Mouse (Mus musculus) limb, embryonic 11.5 days (tissue): Measurements from ENCODE around the gene Nfix. TPM values are rescaled to one million over a fixed set of nuclear protein-coding genes. Genes with fewer than 3 reads are reported as not detected.
A peak's percentile ranks its signal among the peaks of the same experiment; 100 is the strongest.

Source experiments
- ATAC-seq: fragments of 200-750 bp; cut with Nextera tagmentation; 2 replicates; pipeline ENCODE4 v1.8.0; 2017; ENCODE audit warnings: low read depth; ENCODE audit not compliant: insufficient number of reproducible peaks, low FRiP score, low TSS enrichment
- DNase-seq: peaks from one replicate; pipeline ENCODE4 v3.0.0-alpha.2; 2015; ENCODE audit warnings: low spot score
- H3K27ac ChIP-seq: fragments of 300-500 bp; sonication (generic); replicated peaks from 2 replicates; pipeline ENCODE4 v1.5.1; 2014; ENCODE audit warnings: low read depth, mild to moderate bottlenecking, low read length
- H3K27me3 ChIP-seq: fragments of 300-500 bp; sonication (generic); 2 replicates; pipeline ENCODE4 v1.6.1; 2014; ENCODE audit warnings: mild to moderate bottlenecking, low read length, mixed read lengths; ENCODE audit not compliant: control insufficient read depth, insufficient read depth
- H3K36me3 ChIP-seq: fragments of 300-500 bp; sonication (generic); 2 replicates; pipeline ENCODE4 v1.6.1; 2014; ENCODE audit warnings: mild to moderate bottlenecking, low read length, moderate library complexity, mixed read lengths; ENCODE audit not compliant: control insufficient read depth, insufficient read depth
- H3K4me1 ChIP-seq: fragments of 300-500 bp; sonication (generic); 2 replicates; pipeline ENCODE4 v1.6.1; 2014; ENCODE audit warnings: low read length, mixed read lengths; ENCODE audit not compliant: control insufficient read depth, insufficient read depth
- H3K4me2 ChIP-seq: fragments of 300-500 bp; sonication (generic); 2 replicates; pipeline ENCODE4 v1.6.1; 2014; ENCODE audit warnings: low read depth, mild to moderate bottlenecking, moderate library complexity; ENCODE audit not compliant: severe bottlenecking
- H3K4me3 ChIP-seq: fragments of 300-500 bp; sonication (generic); 2 replicates; pipeline ENCODE4 v1.5.1; 2014; ENCODE audit warnings: low read depth, low read length
- H3K9ac ChIP-seq: fragments of 300-500 bp; sonication (generic); 2 replicates; pipeline ENCODE4 v1.6.1; 2014; ENCODE audit warnings: mild to moderate bottlenecking, low read length
- H3K9me3 ChIP-seq: fragments of 300-500 bp; sonication (generic); 2 replicates; pipeline ENCODE4 v1.6.1; 2016; ENCODE audit warnings: low read length; ENCODE audit not compliant: control insufficient read depth
- WGBS: fragments of 180-500 bp; shearing (Covaris S2); extraction: QIAGEN DNeasy Blood & Tissue Kit; methylation state at CpG from one replicate; pipeline ENCODE4 v1.1.7; 2014; 5-methylcytosine and 5-hydroxymethylcytosine counted together
- polyA plus RNA-seq: library from polyadenylated mRNA; unstranded; fragments of >200 nt; fragmentation: Nextera tagmentation; extraction: Ambion mirVana; gene quantifications from 2 replicates; pipeline ENCODE4 v1.2.1, GENCODE M21; 2014

Gene Nfix
- polyA plus RNA-seq, 1 experiment from 2014 or later: 4.6 TPM

DNA sequence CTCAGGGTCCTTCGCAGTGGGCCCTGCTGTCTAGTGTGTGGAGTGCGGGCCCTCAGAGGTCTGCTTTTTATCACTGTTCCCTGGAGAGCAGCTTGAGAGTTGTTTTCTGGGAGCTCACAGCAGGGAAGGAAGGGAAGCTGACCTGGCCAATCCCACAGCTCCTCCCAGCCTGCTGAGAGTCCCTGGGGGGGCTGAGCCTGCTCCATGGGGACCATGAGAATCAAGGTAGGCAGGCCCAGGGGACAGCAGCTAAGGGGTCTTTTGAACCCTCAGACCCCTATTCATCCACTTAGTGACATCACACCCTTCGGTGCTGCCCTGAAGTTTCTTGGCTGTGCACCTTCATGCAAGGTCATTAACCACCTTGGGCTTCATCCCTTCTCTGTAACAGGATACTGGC is 22.6 kb upstream of the Nfix start, which contains the start of gene Dand5:
Gene Dand5 (minus strand): TSS at position 101 of the 400 bp plus-strand sequence.
- Histone ChIP-seq H3K4me1 (no peaks in the 10 kb centered on the region; the same call in 1 of the 2 replicates), H3K9ac (no peak within 1 kb of the TSS), H3K36me3 (no peaks in the 10 kb centered on the region), H3K4me3 (no peak within 1 kb of the TSS), H3K27ac (no peak within 1 kb of the TSS), H3K27me3 (no peaks in the 10 kb centered on the region), H3K4me2 (peak within 1 kb of the TSS; percentile 34; the same call in 1 of the 2 replicates), H3K9me3 (no peaks in the 10 kb centered on the region)
- DNase-seq (no peak), ATAC-seq (no peak)
- 31% methylated on average over 3 of the region's 3 CpGs for WGBS

- Histone ChIP-seq H3K4me3 (no peak overlapping the region), H3K9ac (no peak overlapping the region), H3K9me3 (no peaks in the 10 kb centered on the region), H3K4me1 (no peaks in the 10 kb centered on the region; the same call in 1 of the 2 replicates), H3K27me3 (peaks cover 10% of the 10 kb centered on the region), H3K27ac (no peak overlapping the region), H3K4me2 (no peak overlapping the region), H3K36me3 (no peaks in the 10 kb centered on the region)
- DNase-seq: no peak
- no peak for ATAC-seq
- 78% methylated on average over 17 of the region's 17 CpGs for WGBS
Observed at GRCm38 (mm10) chr8:84816117-84816516, 16.0 kb upstream of the Nfix start.

DNA sequence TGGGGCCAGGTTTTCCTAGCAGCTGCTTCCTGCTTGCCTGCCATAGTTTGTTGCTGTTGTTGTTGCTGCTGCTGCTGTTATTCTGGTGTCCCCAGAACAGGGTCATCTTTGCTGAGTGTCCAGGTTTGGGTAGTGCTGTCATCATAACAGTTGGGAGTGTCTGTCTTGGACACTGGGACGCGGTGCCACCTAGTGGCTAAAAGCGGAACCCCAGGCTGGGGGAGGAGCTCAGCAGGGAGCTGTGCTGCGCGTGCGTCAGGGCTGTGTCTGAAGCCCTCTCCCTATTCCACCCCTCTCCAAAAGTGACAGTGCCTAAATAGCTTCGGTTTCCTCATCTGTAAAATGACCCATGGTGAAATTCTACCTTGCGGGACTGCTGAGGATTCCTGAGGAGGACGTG is 15.4 kb upstream of the Nfix start:
- Histone ChIP-seq H3K4me2 (no peak overlapping the region), H3K9ac (no peak overlapping the region), H3K27ac (no peak overlapping the region), H3K4me1 (peaks cover 2% of the 10 kb centered on the region; the same call in 1 of the 2 replicates), H3K36me3 (no peaks in the 10 kb centered on the region), H3K9me3 (no peaks in the 10 kb centered on the region), H3K27me3 (peaks cover 10% of the 10 kb centered on the region), H3K4me3 (no peak overlapping the region)
- DNase-seq (peak; percentile 96), ATAC-seq (peak; percentile 75)
- 11% methylated on average over 9 of the region's 9 CpGs for WGBS

- H3K4me3 ChIP-seq: no peak overlapping the region
- peaks cover 11% of the 10 kb centered on the region for H3K27me3 ChIP-seq
- 44% methylated on average over 19 of the region's 19 CpGs for WGBS
- H3K4me1 ChIP-seq: peaks cover 3% of the 10 kb centered on the region; the same call in 1 of the 2 replicates
- H3K27ac ChIP-seq: no peak overlapping the region
- DNase-seq (no peak), ATAC-seq (no peak)
- no peak overlapping the region for H3K4me2 ChIP-seq
- no peaks in the 10 kb centered on the region for H3K36me3 ChIP-seq
- no peak overlapping the region for H3K9ac ChIP-seq
- no peaks in the 10 kb centered on the region for H3K9me3 ChIP-seq
Observed at GRCm38 (mm10) chr8:84814555-84815441, 14.7 kb upstream of the Nfix start.

DNA sequence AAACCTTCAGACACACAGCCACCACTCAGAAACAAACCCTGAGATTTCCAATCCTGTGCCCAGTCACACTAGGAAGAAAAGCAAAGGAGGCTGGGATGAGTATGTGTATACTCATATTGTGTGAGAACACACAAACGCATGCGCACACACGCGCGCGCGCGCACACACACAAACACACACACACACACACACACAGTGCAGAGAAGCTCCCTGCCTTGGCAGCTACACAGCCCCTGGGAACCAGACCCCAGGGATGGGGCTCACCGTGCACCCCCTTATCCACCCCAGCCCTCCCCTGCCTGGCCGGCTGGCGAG is 14.1 kb upstream of the Nfix start:
- no peak for DNase-seq
- H3K27me3 ChIP-seq: peaks cover 17% of the 10 kb centered on the region

DNA sequence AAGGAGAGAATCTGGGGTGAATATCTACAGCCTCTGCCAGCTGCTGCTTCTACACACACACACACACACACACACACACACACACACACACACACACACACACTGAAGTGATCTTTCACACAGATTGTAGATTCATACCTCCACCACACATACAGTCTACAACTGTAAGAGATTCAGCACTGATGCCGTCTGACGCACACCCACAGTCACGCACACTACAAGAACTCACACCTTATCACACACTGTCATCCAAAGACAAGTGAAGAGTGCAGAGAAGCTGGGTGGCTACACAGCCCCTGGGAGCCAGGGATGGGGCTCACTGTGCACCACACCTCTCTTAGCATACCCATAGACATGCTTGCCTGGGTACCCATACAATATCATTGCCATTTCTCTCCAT is 13.7 kb upstream of the Nfix start:
- no peak overlapping the region for H3K9ac ChIP-seq
- no peak for DNase-seq
- peaks cover 20% of the 10 kb centered on the region for H3K27me3 ChIP-seq
- no peaks in the 10 kb centered on the region for H3K36me3 ChIP-seq
- no peaks in the 10 kb centered on the region for H3K9me3 ChIP-seq
- peaks cover 3% of the 10 kb centered on the region; the same call in 1 of the 2 replicates for H3K4me1 ChIP-seq
- ATAC-seq: no peak
- WGBS: 95% methylated on average over 3 of the region's 3 CpGs
- H3K4me2 ChIP-seq: no peak overlapping the region
- no peak overlapping the region for H3K4me3 ChIP-seq
- H3K27ac ChIP-seq: no peak overlapping the region

More for the DNA sequence above, 14.1 kb upstream of the Nfix start:
- Histone ChIP-seq H3K4me2 (no peak overlapping the region), H3K9ac (no peak overlapping the region), H3K4me1 (peaks cover 3% of the 10 kb centered on the region; the same call in 1 of the 2 replicates), H3K9me3 (no peaks in the 10 kb centered on the region), H3K27ac (no peak overlapping the region), H3K36me3 (no peaks in the 10 kb centered on the region), H3K4me3 (no peak overlapping the region)
- ATAC-seq: no peak
- 86% methylated on average over 11 of the region's 11 CpGs for WGBS

DNA sequence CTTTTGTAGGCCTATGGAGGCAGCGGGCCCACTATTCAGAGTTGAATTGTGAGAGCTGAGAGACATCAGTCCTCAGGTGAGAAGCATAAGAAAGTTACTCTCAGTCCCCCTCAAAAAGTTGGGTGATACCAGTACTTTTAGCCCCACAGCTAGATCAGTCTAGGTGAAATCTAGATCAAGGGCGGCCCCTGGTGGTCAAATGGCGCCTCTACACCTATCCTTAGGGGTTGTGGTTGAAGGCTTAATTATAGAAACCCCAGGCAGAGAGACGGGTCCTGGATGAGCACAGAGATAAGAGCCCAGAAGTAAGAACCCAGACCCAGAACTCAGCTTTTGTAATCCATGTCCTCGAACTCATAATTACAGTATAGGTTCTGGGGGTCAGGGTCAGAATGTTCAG is 12.9 kb upstream of the Nfix start:
- peaks cover 3% of the 10 kb centered on the region; the same call in 1 of the 2 replicates for H3K4me1 ChIP-seq
- 2% methylated on average over 5 of the region's 5 CpGs for WGBS
- H3K36me3 ChIP-seq: no peaks in the 10 kb centered on the region
- DNase-seq (peak; percentile 89), ATAC-seq (no peak)
- H3K9ac ChIP-seq: no peak overlapping the region
- no peak overlapping the region for H3K4me2 ChIP-seq
- no peak overlapping the region for H3K4me3 ChIP-seq
- H3K9me3 ChIP-seq: no peaks in the 10 kb centered on the region
- peaks cover 27% of the 10 kb centered on the region for H3K27me3 ChIP-seq
- H3K27ac ChIP-seq: no peak overlapping the region

GRCm38 (mm10) chr8:84811303-84811702 is 11.2 kb upstream of the Nfix start:
- Histone ChIP-seq H3K4me1 (peaks cover 3% of the 10 kb centered on the region; the same call in 1 of the 2 replicates), H3K27me3 (peaks cover 27% of the 10 kb centered on the region), H3K27ac (no peak overlapping the region), H3K9ac (0 out of 2 replicates have a peak overlapping the region, but pooled peaks have one; percentile 19), H3K4me2 (peak overlapping the region; percentile 48), H3K36me3 (no peaks in the 10 kb centered on the region), H3K4me3 (peak overlapping the region; percentile 22), H3K9me3 (no peaks in the 10 kb centered on the region; the same call in 1 of the 2 replicates)
- ATAC-seq: no peak
- WGBS: 30% methylated on average over 10 of the region's 10 CpGs
- DNase-seq: no peak
